Mouse (Mus musculus) macrophage (primary cell): ENCODE measurements around the gene Fam161b. TPM values are rescaled to one million over a fixed set of nuclear protein-coding genes. Genes with fewer than 3 reads are reported as not detected.
A peak's percentile ranks its signal among the peaks of the same experiment; 100 is the strongest.

Experiments
- H3K27ac ChIP-seq: fragments of 350-480 bp; formaldehyde crosslinking; 2 replicates; pipeline ENCODE4 v1.9.0; 2021
- H3K36me3 ChIP-seq: fragments of 350-480 bp; formaldehyde crosslinking; 2 replicates; pipeline ENCODE4 v1.9.0; 2021; ENCODE audit errors: inconsistent target
- H3K4me3 ChIP-seq: fragments of 350-480 bp; formaldehyde crosslinking; 2 replicates; pipeline ENCODE4 v1.9.0; 2021; ENCODE audit errors: inconsistent target
- H3K79me2 ChIP-seq: fragments of 350-480 bp; formaldehyde crosslinking; 2 replicates; pipeline ENCODE4 v1.9.0; 2021; ENCODE audit errors: inconsistent target
- WGBS: methylation state at CpG from one replicate; pipeline ENCODE4 v1.1.7; 2026; ENCODE audit warnings: inconsistent platforms; ENCODE audit not compliant: missing documents; 5-methylcytosine and 5-hydroxymethylcytosine counted together
- polyA plus RNA-seq: library from polyadenylated mRNA; stranded (reverse); fragments of 250-400 nt; gene quantifications from 3 replicates; pipeline ENCODE4 v1.2.4, GENCODE M21; 2018; ENCODE audit warnings: inconsistent platforms

Gene Fam161b
- polyA plus RNA-seq, 1 experiment from 2014 or later = 0.44 TPM

- Histone ChIP-seq H3K36me3 (peaks cover 15% of the 10 kb centered on the region; the same call in 1 of the 2 replicates), H3K4me3 (no peak overlapping the region), H3K27ac (no peak overlapping the region), H3K79me2 (no peaks in the 10 kb centered on the region)
- 73% methylated on average over 2 of the region's 2 CpGs for WGBS
Measured at GRCm38 (mm10) chr12:84347192-84347591, 14.4 kb downstream of the Fam161b start.

GRCm38 (mm10) chr12:84336963-84337625 is 24.5 kb downstream of the Fam161b start:
- H3K79me2 ChIP-seq = no peaks in the 10 kb centered on the region
- peaks cover 51% of the 10 kb centered on the region for H3K36me3 ChIP-seq
- no peak overlapping the region for H3K4me3 ChIP-seq
- peak overlapping the region; percentile 27 for H3K27ac ChIP-seq
- WGBS = 15% methylated on average over 11 of the region's 11 CpGs

- H3K36me3 ChIP-seq = peaks cover 61% of the 10 kb centered on the region
- no peak overlapping the region for H3K4me3 ChIP-seq
- WGBS = 90% methylated on average over 4 of the region's 4 CpGs
Measured at GRCm38 (mm10) chr12:84327111-84327512, 34.5 kb downstream of the Fam161b start.

GRCm38 (mm10) chr12:84316721-84317621 is 44.7 kb downstream of the Fam161b start, which contains the start of gene Zfp410:
Gene Zfp410, plus strand, starts transcription at chr12:84316852.
- Histone ChIP-seq H3K4me3 (peak within 1 kb of the TSS; percentile 72), H3K79me2 (peaks cover 51% of the 10 kb centered on the region), H3K27ac (peak within 1 kb of the TSS; percentile 57), H3K36me3 (peaks cover 11% of the 10 kb centered on the region; the same call in 1 of the 2 replicates)
- 1% methylated on average over 66 of the region's 77 CpGs for WGBS

More at GRCm38 (mm10) chr12:84327111-84327512, 34.5 kb downstream of the Fam161b start:
- no peak overlapping the region for H3K27ac ChIP-seq
- peaks cover 39% of the 10 kb centered on the region for H3K79me2 ChIP-seq

- H3K27ac ChIP-seq = no peak overlapping the region
- 62% methylated on average over 7 of the region's 7 CpGs for WGBS
Measured at GRCm38 (mm10) chr12:84316006-84316405, 45.6 kb downstream of the Fam161b start.

GRCm38 (mm10) chr12:84311306-84311705 is 50.3 kb downstream of the Fam161b start:
- 95% methylated on average over 3 of the region's 5 CpGs for WGBS

More at GRCm38 (mm10) chr12:84316006-84316405, 45.6 kb downstream of the Fam161b start:
- H3K79me2 ChIP-seq = peaks cover 41% of the 10 kb centered on the region
- peak overlapping the region; percentile 72 for H3K4me3 ChIP-seq
- H3K36me3 ChIP-seq = peaks cover 11% of the 10 kb centered on the region; the same call in 1 of the 2 replicates

GRCm38 (mm10) chr12:84304554-84304953 is 57.1 kb downstream of the Fam161b start:
- H3K27ac ChIP-seq = no peak overlapping the region

More at GRCm38 (mm10) chr12:84311306-84311705, 50.3 kb downstream of the Fam161b start:
- H3K4me3 ChIP-seq = no peak overlapping the region
- H3K36me3 ChIP-seq = peaks cover 40% of the 10 kb centered on the region
- no peak overlapping the region for H3K27ac ChIP-seq
- no peaks in the 10 kb centered on the region for H3K79me2 ChIP-seq

GRCm38 (mm10) chr12:84304101-84304500 is 57.5 kb downstream of the Fam161b start:
- Histone ChIP-seq H3K27ac (no peak overlapping the region), H3K4me3 (no peak overlapping the region), H3K79me2 (no peaks in the 10 kb centered on the region), H3K36me3 (peaks cover 86% of the 10 kb centered on the region)
- WGBS = 98% methylated on average over 5 of the region's 5 CpGs

More at GRCm38 (mm10) chr12:84304554-84304953, 57.1 kb downstream of the Fam161b start:
- Histone ChIP-seq H3K79me2 (no peaks in the 10 kb centered on the region), H3K36me3 (peaks cover 83% of the 10 kb centered on the region), H3K4me3 (no peak overlapping the region)
- WGBS = 73% methylated on average over 1 of the region's 1 CpGs

- Histone ChIP-seq H3K36me3 (peaks cover 85% of the 10 kb centered on the region), H3K79me2 (no peaks in the 10 kb centered on the region), H3K4me3 (no peak overlapping the region), H3K27ac (no peak overlapping the region)
- WGBS = 87% methylated on average over 2 of the region's 2 CpGs
Measured at GRCm38 (mm10) chr12:84299265-84299664, 62.4 kb downstream of the Fam161b start.

- 97% methylated on average over 6 of the region's 6 CpGs for WGBS
- H3K36me3 ChIP-seq = peaks cover 83% of the 10 kb centered on the region
- no peaks in the 10 kb centered on the region for H3K79me2 ChIP-seq
- H3K4me3 ChIP-seq = no peak overlapping the region
- no peak overlapping the region for H3K27ac ChIP-seq
Measured at GRCm38 (mm10) chr12:84297851-84298250, 63.8 kb downstream of the Fam161b start.

Other genes with a start within 250 kb of the Fam161b start
- gene Dnal1, start 247.5 kb downstream of the Fam161b start, polyA plus RNA-seq = 1.2 to 2.2 TPM (median 1.7 TPM) in 3 replicates
- gene Pnma1, start 213.3 kb downstream of the Fam161b start, polyA plus RNA-seq = 0.13 to 0.29 TPM (median 0.20 TPM) in 3 replicates
- 11.0 to 13.7 TPM (median 13.5 TPM) in 3 replicates for gene Elmsan1, start 143.0 kb downstream of the Fam161b start, polyA plus RNA-seq
- gene Ptgr2, start 76.6 kb downstream of the Fam161b start, polyA plus RNA-seq = 38.2 to 43.3 TPM (median 40.5 TPM) in 3 replicates
- gene Zfp410, start 45.0 kb downstream of the Fam161b start, polyA plus RNA-seq = 13.2 to 17.7 TPM (median 17.0 TPM) in 3 replicates
- gene Coq6, start 176 bp downstream of the Fam161b start, polyA plus RNA-seq = 3.2 to 10.7 TPM (median 7.0 TPM) in 3 replicates
- 5.9 to 7.3 TPM (median 5.9 TPM) in 3 replicates for gene Entpd5, start 47.2 kb upstream of the Fam161b start, polyA plus RNA-seq
- 0.14 to 1.1 TPM (median 0.17 TPM) in 3 replicates for gene Bbof1, start 47.2 kb upstream of the Fam161b start, polyA plus RNA-seq
- 12.8 to 14.4 TPM (median 13.1 TPM) in 3 replicates for gene Rnf113a2, start 55.4 kb upstream of the Fam161b start, polyA plus RNA-seq
- 10.7 to 14.2 TPM (median 13.8 TPM) in 3 replicates for gene Aldh6a1, start 89.2 kb upstream of the Fam161b start, polyA plus RNA-seq
- gene Lin52, start 89.6 kb upstream of the Fam161b start, polyA plus RNA-seq = 5.6 to 8.0 TPM (median 5.9 TPM) in 3 replicates
- gene Vsx2, start 207.9 kb upstream of the Fam161b start, polyA plus RNA-seq = not detected in 3 replicates